Mouse (Mus musculus) liver, postnatal 0 days (tissue): Measurements from ENCODE around the gene Nrbp1.

ENCODE experiments used
- CTCF ChIP-seq: sonication (generic); IDR thresholded peaks from 2 replicates; pipeline ENCODE4 v1.5.1; 2016; ENCODE audit warnings: antibody characterized with exemption, low read depth
- EP300 ChIP-seq: IDR thresholded peaks from 2 replicates; pipeline ENCODE4 v1.6.1; 2016; ENCODE audit warnings: antibody characterized with exemption, low read depth, mild to moderate bottlenecking

GRCm38 (mm10) chr5:31297981-31298380 is 57.3 kb downstream of the Nrbp1 start:
- no peak for TF ChIP-seq CTCF
- TF ChIP-seq EP300, result no peak
